Comparison of ENCODE assay signal across 21 mouse cellular contexts in genomic region chr1:171120893-171121292, GRCm38 (mm10). TPM values are rescaled to one million over a fixed set of nuclear protein-coding genes. Genes with fewer than 3 reads are reported as not detected.
DNase-seq lines count a peak whose midpoint lies in the region; ATAC-seq lines count a peak whose summit lies in the region.
"Had no signal": no experiment of that assay in that cellular context is flagged by ENCODE, and none has a peak within 500 bp of the region (broad histone marks: within the 10 kb centered on the region; RNA-seq: fewer than 3 reads in every experiment).

No protein-coding gene starts in this region.

- H3K4me3 ChIP-seq in heart, embryonic 12.5 days: no peak overlapping the region
- no peak overlapping the region for H3K4me3 ChIP-seq in kidney, embryonic 14.5 days (ENCODE audit: low read length)
- H3K4me3 ChIP-seq: embryonic facial prominence, embryonic 13.5 days; erythroblast, embryonic 14.5 days; forebrain, embryonic 10.5 days; heart, adult 2 months; hindbrain, embryonic 15.5 days had no signal

- no peak overlapping the region for H3K9ac ChIP-seq in heart, embryonic 12.5 days
- H3K9ac ChIP-seq in kidney, embryonic 14.5 days (ENCODE audit: low read depth, low read length): no peak overlapping the region
- H3K9ac ChIP-seq: embryonic facial prominence, embryonic 13.5 days; hindbrain, embryonic 15.5 days had no signal

- no peak for DNase-seq in heart, postnatal 14 days
- DNase-seq in kidney, postnatal 10 days: no peak
- peak; percentile 50 for DNase-seq in c-Kit-positive CD71-positive TER-119-positive erythroid progenitor cells, embryonic 14.5 days (ENCODE audit: low spot score)
- no peak for DNase-seq in cerebellum, postnatal 4 days (ENCODE audit: low spot score in 2 of 2)
- DNase-seq: adrenal gland, adult 8-10 months; adrenal gland, postnatal 36 days; cerebellum, adult 11 months; cerebellum, adult 8-10 months; cerebellum, postnatal 14 days; gastrocnemius, postnatal 36 days; heart, adult 2 months; kidney, adult 2 months had no signal

- ATAC-seq in heart, embryonic 12.5 days (ENCODE audit: insufficient number of reproducible peaks, low FRiP score): 0 out of 2 replicates have a peak, but pooled peaks have one; percentile 39
- ATAC-seq in kidney, embryonic 14.5 days (ENCODE audit: low FRiP score, low TSS enrichment): peak; percentile 62; the same call in 1 of the 2 replicates
- ATAC-seq: forebrain, embryonic 14.5 days; intestine, embryonic 16.5 days had no signal

- WGBS in heart, embryonic 12.5 days: 25% methylated on average over 3 of the region's 3 CpGs
- WGBS in kidney, embryonic 14.5 days: 16% methylated on average over 3 of the region's 3 CpGs

- H3K27me3 ChIP-seq in heart, embryonic 12.5 days (replicated peaks): no peaks in the 10 kb centered on the region
- H3K27me3 ChIP-seq in kidney, embryonic 14.5 days (ENCODE audit: control insufficient read depth, insufficient read depth, low read length): no peaks in the 10 kb centered on the region; the same call in 1 of the 2 replicates
- H3K27me3 ChIP-seq: embryonic facial prominence, embryonic 13.5 days; hindbrain, embryonic 15.5 days had no signal

- H3K4me1 ChIP-seq in heart, embryonic 12.5 days (replicated peaks): peaks cover 18% of the 10 kb centered on the region
- H3K4me1 ChIP-seq in kidney, embryonic 14.5 days (ENCODE audit: control insufficient read depth, insufficient read depth, low read length): no peaks in the 10 kb centered on the region
- H3K4me1 ChIP-seq: embryonic facial prominence, embryonic 13.5 days; hindbrain, embryonic 15.5 days had no signal

- H3K27ac ChIP-seq in heart, embryonic 12.5 days (ENCODE audit: poor library complexity, severe bottlenecking): peak overlapping the region; percentile 32; the same call in 1 of the 2 replicates
- H3K27ac ChIP-seq in kidney, embryonic 14.5 days (ENCODE audit: low read depth, low read length): no peak overlapping the region
- H3K27ac ChIP-seq: embryonic facial prominence, embryonic 13.5 days; forebrain, embryonic 10.5 days; heart, adult 2 months; hindbrain, embryonic 15.5 days had no signal

- intact Hi-C loops in heart, postnatal 14 days (cut with DNase I): no loop called here

- no peaks in the 10 kb centered on the region for H3K36me3 ChIP-seq in heart, embryonic 12.5 days
- no peaks in the 10 kb centered on the region for H3K36me3 ChIP-seq in kidney, embryonic 14.5 days (ENCODE audit: control insufficient read depth, insufficient read depth, low read length)
- H3K36me3 ChIP-seq: embryonic facial prominence, embryonic 13.5 days; forebrain, embryonic 10.5 days; hindbrain, embryonic 15.5 days had no signal

- H3K4me2 ChIP-seq in heart, embryonic 12.5 days: no peak overlapping the region
- H3K4me2 ChIP-seq in kidney, embryonic 14.5 days (replicated peaks; ENCODE audit: low read depth, low read length): no peak overlapping the region
- H3K4me2 ChIP-seq: embryonic facial prominence, embryonic 13.5 days; hindbrain, embryonic 15.5 days had no signal

- no peaks in the 10 kb centered on the region for H3K9me3 ChIP-seq in heart, embryonic 12.5 days (replicated peaks)
- no peaks in the 10 kb centered on the region for H3K9me3 ChIP-seq in kidney, embryonic 14.5 days (ENCODE audit: control insufficient read depth, low read length)
- H3K9me3 ChIP-seq: embryonic facial prominence, embryonic 13.5 days; forebrain, embryonic 10.5 days; hindbrain, embryonic 15.5 days had no signal

RNA-seq across cellular contexts. Expression of gene Cfap126, which starts 7.2 kb away (rescaled TPM):
- polyA plus RNA-seq in heart, embryonic 12.5 days (2016; fragmentation: Nextera tagmentation; extraction: Ambion mirVana): 2.9 and 3.5 TPM in 2 replicates
- 1 to 10 TPM in 1 of 2 experiments, under 1 TPM in 1; 1.00 to 2.1 TPM for total RNA-seq in heart, postnatal 14 days (2021)
- 2.9 and 3.8 TPM in 2 replicates for polyA plus RNA-seq in kidney, embryonic 14.5 days (2014; fragmentation: Nextera tagmentation; extraction: Ambion mirVana)
- total RNA-seq: ES-E14 had no signal

RNA-seq across cellular contexts. Expression of gene Sdhc, which starts 29.5 kb away (rescaled TPM):
- 420 and 425 TPM in 2 replicates for polyA plus RNA-seq in heart, embryonic 12.5 days (2016; fragmentation: Nextera tagmentation; extraction: Ambion mirVana)
- 1,000 to 10,000 TPM; 1,008 to 1,038 TPM for total RNA-seq in heart, postnatal 14 days (2021)
- polyA plus RNA-seq in kidney, embryonic 14.5 days (2014; fragmentation: Nextera tagmentation; extraction: Ambion mirVana): 291 and 322 TPM in 2 replicates

RNA-seq across cellular contexts. Expression of gene Mpz, which starts 29.6 kb away (rescaled TPM):
- 0.11 and 0.15 TPM in 2 replicates for polyA plus RNA-seq in heart, embryonic 12.5 days (2016; fragmentation: Nextera tagmentation; extraction: Ambion mirVana)
- 10 to 100 TPM in 1 of 2 experiments, not detected in 1; 18.9 TPM for total RNA-seq in heart, postnatal 14 days (2021)
- polyA plus RNA-seq in kidney, embryonic 14.5 days (2014; fragmentation: Nextera tagmentation; extraction: Ambion mirVana): 0.24 TPM in 1 of 2 replicates, not detected in the other
- polyA plus RNA-seq: erythroblast, embryonic 14.5 days had no signal

RNA-seq across cellular contexts. Expression of gene Fcgr3, which starts 56.2 kb away (rescaled TPM):
- polyA plus RNA-seq in heart, embryonic 12.5 days (2016; fragmentation: Nextera tagmentation; extraction: Ambion mirVana): 3.8 and 4.5 TPM in 2 replicates
- total RNA-seq in heart, postnatal 14 days (2021): 10 to 100 TPM; 11.8 to 11.9 TPM
- polyA plus RNA-seq in kidney, embryonic 14.5 days (2014; fragmentation: Nextera tagmentation; extraction: Ambion mirVana): 7.0 and 7.9 TPM in 2 replicates
- polyA plus RNA-seq: erythroblast, embryonic 14.5 days had no signal
